Mouse (Mus musculus) heart, embryonic 14.5 days (tissue): ENCODE measurements around the gene Gse1. TPM values are rescaled to one million over a fixed set of nuclear protein-coding genes. Genes with fewer than 3 reads are reported as not detected.

ENCODE experiments used
- ATAC-seq: fragments of 200-750 bp; cut with Nextera tagmentation; 2 replicates; pipeline ENCODE4 v1.8.0; 2017; ENCODE audit warnings: low read depth, moderate TSS enrichment; ENCODE audit not compliant: insufficient number of reproducible peaks, insufficient read depth, low FRiP score
- H3K27ac ChIP-seq, 2 experiments: fragments of 200-500 bp in 1 of 2; fragments of 300-500 bp in 1 of 2; sonication (generic) in 1 of 2; replicated peaks in 1 of 2; 2 replicates each; pipeline ENCODE4 v1.5.1; 2012 to 2014; ENCODE audit warnings: low read depth in 2 of 2, low read length in 2 of 2, control low read depth in 1 of 2, mild to moderate bottlenecking in 1 of 2, mixed read lengths in 1 of 2; ENCODE audit not compliant: control insufficient read depth in 1 of 2, insufficient read depth in 1 of 2
- H3K27me3 ChIP-seq: fragments of 300-500 bp; sonication (generic); 2 replicates; pipeline ENCODE4 v1.6.1; 2014; ENCODE audit warnings: mild to moderate bottlenecking, low read length, control low read depth; ENCODE audit not compliant: control insufficient read depth, insufficient read depth
- H3K36me3 ChIP-seq: fragments of 300-500 bp; sonication (generic); 2 replicates; pipeline ENCODE4 v1.6.1; 2014; ENCODE audit warnings: mild to moderate bottlenecking, control low read depth, low read length, mixed read lengths; ENCODE audit not compliant: control insufficient read depth, insufficient read depth
- H3K4me1 ChIP-seq, 2 experiments: fragments of 200-500 bp in 1 of 2; fragments of 300-500 bp in 1 of 2; sonication (generic) in 1 of 2; 2 replicates each; pipeline ENCODE4 v1.6.1; 2012 to 2014; ENCODE audit warnings: low read length in 2 of 2, control low read depth in 1 of 2, mixed read lengths in 1 of 2; ENCODE audit not compliant: control insufficient read depth in 2 of 2, insufficient read depth in 2 of 2
- H3K4me2 ChIP-seq: fragments of 300-500 bp; sonication (generic); 2 replicates; pipeline ENCODE4 v1.6.1; 2014; ENCODE audit warnings: mild to moderate bottlenecking, low read length
- H3K4me3 ChIP-seq, 2 experiments: fragments of 200-500 bp in 1 of 2; fragments of 300-500 bp in 1 of 2; sonication (generic) in 1 of 2; 2 replicates each; pipeline ENCODE4 v1.5.1; 2012 to 2014; ENCODE audit warnings: low read length in 2 of 2, mild to moderate bottlenecking in 2 of 2, control low read depth in 1 of 2, low read depth in 1 of 2, moderate library complexity in 1 of 2; ENCODE audit not compliant: control insufficient read depth in 1 of 2, insufficient read depth in 1 of 2
- H3K9ac ChIP-seq: fragments of 300-500 bp; sonication (generic); 2 replicates; pipeline ENCODE4 v1.6.1; 2014; ENCODE audit warnings: mild to moderate bottlenecking, low read length
- H3K9me3 ChIP-seq: fragments of 300-500 bp; sonication (generic); 2 replicates; pipeline ENCODE4 v1.6.1; 2016; ENCODE audit warnings: low read length, control low read depth; ENCODE audit not compliant: control insufficient read depth
- WGBS: fragments of 180-500 bp; shearing (Covaris S2); extraction: QIAGEN DNeasy Blood & Tissue Kit; methylation state at CpG from one replicate; pipeline ENCODE4 v1.1.7; 2014; 5-methylcytosine and 5-hydroxymethylcytosine counted together
- polyA plus RNA-seq: library from polyadenylated mRNA; unstranded; fragments of >200 nt; fragmentation: Nextera tagmentation; extraction: Ambion mirVana; gene quantifications from 2 replicates; pipeline ENCODE4 v1.2.1, GENCODE M21; 2014

Gse1 gene
- polyA plus RNA-seq, 1 experiment from 2014 or later = 12.2 TPM

- Histone ChIP-seq H3K9me3 (no peaks in the 10 kb centered on the region), H3K9ac (no peak overlapping the region), H3K4me2 (no peak overlapping the region), H3K4me1 (peaks cover 69 to 85% of the 10 kb centered on the region in 2 experiments), H3K4me3 (no peak overlapping the region), H3K36me3 (no peaks in the 10 kb centered on the region), H3K27ac (no peak overlapping the region), H3K27me3 (no peaks in the 10 kb centered on the region)
- 61% methylated on average over 8 of the region's 8 CpGs for WGBS
- no peak for ATAC-seq
Observed at GRCm38 (mm10) chr8:120292316-120293107, 64.3 kb downstream of the Gse1 start.

GRCm38 (mm10) chr8:120293421-120294357 lies 65.4 kb downstream of the Gse1 start:
- Histone ChIP-seq H3K9me3 (no peaks in the 10 kb centered on the region), H3K4me3 (no peak overlapping the region), H3K9ac (peak overlapping the region; percentile 52), H3K27ac (peak overlapping the region; percentile 36 to 54; a peak in 1 of 4 replicates), H3K27me3 (no peaks in the 10 kb centered on the region), H3K36me3 (no peaks in the 10 kb centered on the region), H3K4me1 (peaks cover 62 to 77% of the 10 kb centered on the region in 2 experiments), H3K4me2 (peak overlapping the region; percentile 9; the same call in 1 of the 2 replicates)
- 35% methylated on average over 18 of the region's 18 CpGs for WGBS
- peak; percentile 10; the same call in 1 of the 2 replicates for ATAC-seq

- Histone ChIP-seq H3K4me2 (peak overlapping the region; percentile 13; the same call in 1 of the 2 replicates), H3K9ac (peak overlapping the region; percentile 25; the same call in 1 of the 2 replicates)
Observed at GRCm38 (mm10) chr8:120294982-120295870, 67.0 kb downstream of the Gse1 start.

GRCm38 (mm10) chr8:120297000-120297399 lies 68.7 kb downstream of the Gse1 start:
- Histone ChIP-seq H3K4me3 (no peak overlapping the region), H3K9ac (no peak overlapping the region), H3K9me3 (no peaks in the 10 kb centered on the region), H3K4me2 (no peak overlapping the region), H3K36me3 (no peaks in the 10 kb centered on the region), H3K4me1 (peaks cover 46 to 62% of the 10 kb centered on the region in 2 experiments), H3K27me3 (no peaks in the 10 kb centered on the region), H3K27ac (no peak overlapping the region)
- 38% methylated on average over 5 of the region's 5 CpGs for WGBS
- no peak for ATAC-seq

More at GRCm38 (mm10) chr8:120294982-120295870, 67.0 kb downstream of the Gse1 start:
- H3K27me3 ChIP-seq = no peaks in the 10 kb centered on the region
- ATAC-seq = 0 out of 2 replicates have a peak, but pooled peaks have one; percentile 6
- peaks cover 48 to 64% of the 10 kb centered on the region in 2 experiments for H3K4me1 ChIP-seq
- H3K9me3 ChIP-seq = no peaks in the 10 kb centered on the region
- H3K4me3 ChIP-seq = no peak overlapping the region
- H3K36me3 ChIP-seq = no peaks in the 10 kb centered on the region
- 0 out of 4 replicates have a peak overlapping the region, but pooled peaks have one; percentile 6 to 41 for H3K27ac ChIP-seq
- 35% methylated on average over 15 of the region's 17 CpGs for WGBS

- Histone ChIP-seq H3K4me2 (no peak overlapping the region), H3K27ac (no peak overlapping the region), H3K36me3 (no peaks in the 10 kb centered on the region), H3K27me3 (no peaks in the 10 kb centered on the region), H3K9ac (no peak overlapping the region), H3K4me1 (peaks cover 32 to 46% of the 10 kb centered on the region in 2 experiments), H3K4me3 (no peak overlapping the region), H3K9me3 (no peaks in the 10 kb centered on the region)
- WGBS = 77% methylated on average over 22 of the region's 22 CpGs
- no peak for ATAC-seq
Observed at GRCm38 (mm10) chr8:120298601-120299532, 70.6 kb downstream of the Gse1 start.

- no peak overlapping the region; a peak in 1 of 4 replicates for H3K4me3 ChIP-seq
- peak overlapping the region; percentile 18 to 69; a peak in 3 of 4 replicates for H3K27ac ChIP-seq
- H3K4me2 ChIP-seq = peak overlapping the region; percentile 60
- peak overlapping the region; percentile 30; the same call in 1 of the 2 replicates for H3K9ac ChIP-seq
- ATAC-seq = peak; percentile 58; the same call in 1 of the 2 replicates
- H3K9me3 ChIP-seq = no peaks in the 10 kb centered on the region
- no peaks in the 10 kb centered on the region for H3K36me3 ChIP-seq
- WGBS = 2% methylated on average over 13 of the region's 13 CpGs
- no peaks in the 10 kb centered on the region for H3K27me3 ChIP-seq
- H3K4me1 ChIP-seq = peaks cover 17 to 28% of the 10 kb centered on the region in 2 experiments
Observed at GRCm38 (mm10) chr8:120300601-120301141, 72.4 kb downstream of the Gse1 start.
